Mouse (Mus musculus): ENCODE measurements at regions not wholly inside any gene's neighbourhood (a gene's known extent, or its start where the extent isn't known, plus 50 kb on each side); places are given as distances from the start of the nearest gene placed in this dataset.

DNA sequence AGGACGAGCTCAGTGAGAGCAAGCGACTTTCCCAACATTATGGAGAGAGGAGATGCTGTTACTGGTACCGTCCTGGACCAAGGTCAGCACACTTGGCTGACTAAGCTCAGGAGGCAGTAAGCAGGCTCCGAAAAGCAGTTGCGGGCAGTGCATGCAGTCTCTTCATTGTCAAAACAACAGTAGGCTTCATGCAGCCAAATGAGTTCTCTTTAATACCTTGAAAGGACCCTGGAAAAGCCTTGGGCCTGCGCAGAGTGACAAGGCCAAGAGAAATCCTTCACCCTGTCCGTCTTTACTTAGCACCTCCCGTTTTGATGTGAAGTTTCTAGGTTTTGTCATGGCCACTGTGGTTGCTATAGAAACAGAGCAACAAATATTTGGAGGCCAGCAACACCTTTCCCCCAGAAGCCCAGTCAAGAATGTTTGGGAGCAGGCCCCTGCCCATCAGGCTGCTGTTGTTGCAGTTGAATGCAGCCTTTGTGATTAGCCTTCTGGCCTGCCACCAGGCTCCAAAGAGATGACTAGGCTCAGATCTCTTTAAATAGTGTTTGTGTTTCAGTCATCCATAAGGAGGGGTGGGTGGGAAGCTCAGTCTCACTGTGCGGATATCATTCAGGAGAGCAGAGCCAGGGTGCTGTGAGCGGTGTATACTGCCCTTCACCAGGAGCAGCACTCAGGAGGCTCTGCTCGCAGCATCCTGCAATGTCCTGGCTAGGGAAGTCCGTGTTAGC lies 85.6 kb upstream of the Jun start:
- TF ChIP-seq CTCF (IDR thresholded peaks at IDR 0.05; ENCODE audit: low read depth, low read length) (no peak), GATA1 (IDR thresholded peaks at IDR 0.05; ENCODE audit: borderline replicate concordance, low read length) (no peak), TAL1 (conservative IDR thresholded peaks at IDR 0.05; ENCODE audit: low read depth, low read length) (no peak), POLR2AphosphoS5 (IDR thresholded peaks at IDR 0.05; ENCODE audit: insufficient replicate concordance, low read depth, low read length) (no peak)

All from G1E (cell line).